8 mouse cellular contexts compared by ENCODE assay signal in genomic region chr1:191461811-191462491, GRCm38 (mm10). TPM values are rescaled to one million over a fixed set of nuclear protein-coding genes. Genes with fewer than 3 reads are reported as not detected.
DNase-seq lines count a peak whose midpoint lies in the region; ATAC-seq lines count a peak whose summit lies in the region.

No protein-coding gene starts in this region.

- no peak overlapping the region for H3K4me3 ChIP-seq in forebrain, embryonic 12.5 days (replicated peaks)
- H3K4me3 ChIP-seq in hindbrain, embryonic 10.5 days, result peak overlapping the region; percentile 16; the same call in 1 of the 2 replicates
- H3K4me3 ChIP-seq in limb, embryonic 11.5 days (ENCODE audit: low read depth, low read length), result no peak overlapping the region
- H3K4me3 ChIP-seq in neural tube, embryonic 12.5 days, result no peak overlapping the region

- no peak overlapping the region for H3K27ac ChIP-seq in forebrain, embryonic 12.5 days
- H3K27ac ChIP-seq in hindbrain, embryonic 10.5 days, result peak overlapping the region; percentile 81
- peak overlapping the region; percentile 25; the same call in 1 of the 2 replicates for H3K27ac ChIP-seq in limb, embryonic 11.5 days (replicated peaks; ENCODE audit: low read depth, low read length)
- peak overlapping the region; percentile 7; the same call in 1 of the 2 replicates for H3K27ac ChIP-seq in neural tube, embryonic 12.5 days

- no peaks in the 10 kb centered on the region for H3K9me3 ChIP-seq in forebrain, embryonic 12.5 days
- no peaks in the 10 kb centered on the region for H3K9me3 ChIP-seq in hindbrain, embryonic 10.5 days
- no peaks in the 10 kb centered on the region for H3K9me3 ChIP-seq in limb, embryonic 11.5 days (ENCODE audit: control insufficient read depth, low read length)
- H3K9me3 ChIP-seq in neural tube, embryonic 12.5 days, result no peaks in the 10 kb centered on the region

- H3K9ac ChIP-seq in forebrain, embryonic 12.5 days, result no peak overlapping the region
- H3K9ac ChIP-seq in limb, embryonic 11.5 days (ENCODE audit: low read length), result peak overlapping the region; percentile 17
- no peak overlapping the region for H3K9ac ChIP-seq in neural tube, embryonic 12.5 days

- peaks cover 11% of the 10 kb centered on the region for H3K4me1 ChIP-seq in forebrain, embryonic 12.5 days
- peaks cover 15% of the 10 kb centered on the region for H3K4me1 ChIP-seq in hindbrain, embryonic 10.5 days (replicated peaks)
- peaks cover 8% of the 10 kb centered on the region for H3K4me1 ChIP-seq in limb, embryonic 11.5 days (ENCODE audit: control insufficient read depth, insufficient read depth, low read length)
- H3K4me1 ChIP-seq in neural tube, embryonic 12.5 days, result peaks cover 10% of the 10 kb centered on the region

- no peaks in the 10 kb centered on the region for H3K27me3 ChIP-seq in forebrain, embryonic 12.5 days
- no peaks in the 10 kb centered on the region for H3K27me3 ChIP-seq in hindbrain, embryonic 10.5 days (ENCODE audit: insufficient read depth, poor library complexity, severe bottlenecking)
- no peaks in the 10 kb centered on the region for H3K27me3 ChIP-seq in limb, embryonic 11.5 days (ENCODE audit: control insufficient read depth, insufficient read depth, low read length)
- H3K27me3 ChIP-seq in neural tube, embryonic 12.5 days (replicated peaks), result no peaks in the 10 kb centered on the region

- 18% methylated on average over 9 of the region's 9 CpGs for WGBS in forebrain, embryonic 12.5 days
- 12% methylated on average over 9 of the region's 9 CpGs for WGBS in hindbrain, embryonic 10.5 days
- 6% methylated on average over 9 of the region's 9 CpGs for WGBS in limb, embryonic 11.5 days
- 1% methylated on average over 9 of the region's 9 CpGs for WGBS in neural tube, embryonic 12.5 days

- no peaks in the 10 kb centered on the region for H3K36me3 ChIP-seq in forebrain, embryonic 12.5 days (replicated peaks)
- no peaks in the 10 kb centered on the region for H3K36me3 ChIP-seq in hindbrain, embryonic 10.5 days
- no peaks in the 10 kb centered on the region for H3K36me3 ChIP-seq in limb, embryonic 11.5 days (ENCODE audit: control insufficient read depth, insufficient read depth, low read length)
- no peaks in the 10 kb centered on the region for H3K36me3 ChIP-seq in neural tube, embryonic 12.5 days

- peak; percentile 40; the same call in 1 of the 2 replicates for ATAC-seq in common myeloid progenitor, adult 5-6 weeks (replicated peaks; ENCODE audit: low read depth, poor library complexity, severe bottlenecking)
- 0 out of 2 replicates have a peak, but pooled peaks have one; percentile 44 for ATAC-seq in forebrain, embryonic 12.5 days (ENCODE audit: low FRiP score)
- ATAC-seq in limb, embryonic 11.5 days (ENCODE audit: insufficient number of reproducible peaks, low FRiP score, low TSS enrichment, low read depth), result peak; percentile 78; the same call in 1 of the 2 replicates
- ATAC-seq in neural tube, embryonic 12.5 days (ENCODE audit: low FRiP score, low read depth), result peak; percentile 81

- H3K4me2 ChIP-seq in forebrain, embryonic 12.5 days, result 0 out of 2 replicates have a peak overlapping the region, but pooled peaks have one; percentile 15
- no peak overlapping the region; the same call in 1 of the 2 replicates for H3K4me2 ChIP-seq in limb, embryonic 11.5 days (ENCODE audit: low read depth, severe bottlenecking)
- peak overlapping the region; percentile 36 for H3K4me2 ChIP-seq in neural tube, embryonic 12.5 days (replicated peaks)

- peak; percentile 33 for DNase-seq in hindbrain, embryonic 10.5 days (ENCODE audit: low spot score)
- peak; percentile 60 for DNase-seq in limb, embryonic 11.5 days (ENCODE audit: low spot score)
- no peak for DNase-seq in cerebellum, postnatal 10 days
- no peak for DNase-seq in B cell, adult 2 months
- no peak for DNase-seq in urinary bladder, postnatal 10 days (ENCODE audit: low spot score)

RNA-seq across cellular contexts. Expression of gene Ppp2r5a, which starts 58.9 kb away (rescaled TPM):
- total RNA-seq in common myeloid progenitor, adult 5-6 weeks (2017), result 107 and 115 TPM in 2 replicates
- polyA plus RNA-seq in forebrain, embryonic 12.5 days (2016; fragmentation: Nextera tagmentation; extraction: Ambion mirVana), result 9.0 and 12.2 TPM in 2 replicates
- polyA plus RNA-seq in hindbrain, embryonic 10.5 days (2016; fragmentation: Nextera tagmentation; extraction: Ambion mirVana), result 8.0 and 12.4 TPM in 2 replicates
- 17.0 and 20.3 TPM in 2 replicates for polyA plus RNA-seq in limb, embryonic 11.5 days (2014; fragmentation: Nextera tagmentation; extraction: Ambion mirVana)
- polyA plus RNA-seq in neural tube, embryonic 12.5 days (2016; fragmentation: Nextera tagmentation; extraction: Ambion mirVana), result 16.2 and 16.5 TPM in 2 replicates

Comparison
In these comparisons a context has a peak if more than half of its experiments do, and no peak if none do; other contexts are left out.
1. DNase-seq: peak in hindbrain, embryonic 10.5 days (single experiment) and limb, embryonic 11.5 days (single experiment); none in cerebellum, postnatal 10 days (0 of 2), B cell, adult 2 months (0 of 2) and urinary bladder, postnatal 10 days (single experiment).
2. Peak in every context shown above with its lines, with median percentiles within 50 percentile points of each other: ATAC-seq.